Mouse (Mus musculus) spleen, adult 2 months (tissue): ENCODE results near the gene Ip6k1.

Source experiments
- CTCF ChIP-seq: fragments of 200-500 bp; IDR thresholded peaks from 2 replicates; pipeline ENCODE4 v1.5.1; 2011; ENCODE audit warnings: mild to moderate bottlenecking, inconsistent platforms; ENCODE audit not compliant: insufficient read depth, insufficient read length, insufficient replicate concordance; ENCODE audit errors: extremely low read depth
- POLR2A ChIP-seq: fragments of 200-500 bp; IDR thresholded peaks from 2 replicates; pipeline ENCODE4 v1.6.1; 2011; ENCODE audit warnings: low read depth, low read length, inconsistent platforms

DNA sequence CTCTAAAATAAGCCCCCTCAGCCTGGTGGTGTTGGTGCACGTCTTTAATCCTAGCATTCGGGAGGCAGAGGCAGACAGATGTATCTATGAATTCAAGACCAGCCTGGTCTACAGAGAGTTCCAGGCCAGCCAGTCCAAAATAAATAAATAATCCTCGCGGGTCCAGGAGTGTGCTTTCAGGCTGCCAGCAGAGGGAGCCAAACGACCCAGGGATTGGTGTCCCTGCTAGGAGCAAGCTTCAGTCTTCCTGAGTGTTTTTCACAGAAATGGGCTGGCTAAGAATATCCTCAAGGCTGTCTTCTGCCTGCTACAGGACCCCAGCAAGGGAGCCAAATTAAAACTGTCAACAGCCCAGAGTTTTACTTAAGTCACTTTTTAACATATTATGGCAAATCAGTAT is 38.6 kb upstream of the Ip6k1 start:
- TF ChIP-seq CTCF (peak; percentile 98), POLR2A (no peak)
